ENCODE assay signal across 12 mouse cellular contexts in genomic region chr4:125185076-125185475, GRCm38 (mm10).
"Had no signal": no experiment of that assay in that cellular context is flagged by ENCODE, and none has a peak within 500 bp of the region (broad histone marks: within the 10 kb centered on the region; RNA-seq: fewer than 3 reads in every experiment).

No protein-coding gene starts in this region.

- DNase-seq: retina, postnatal 1 day; right cerebral cortex, adult 18-20 months; right cerebral cortex, postnatal 14 days; right cerebral cortex, postnatal 25 days; right cerebral cortex, postnatal 4 days; spleen, adult 18-20 months; thymus, adult 18-20 months; thymus, adult 2 months; thymus, postnatal 14 days; thymus, postnatal 25 days; thymus, postnatal 36 days; thymus, postnatal 4 days had no signal
